Mouse (Mus musculus) limb, embryonic 12.5 days (tissue): ENCODE measurements at regions not wholly inside any gene's neighbourhood (a gene's known extent, or its start where the extent isn't known, plus 50 kb on each side); places are given as distances from the start of the nearest gene placed in this dataset.

Source experiments
- ATAC-seq: fragments of 200-750 bp; cut with Nextera tagmentation; 2 replicates; pipeline ENCODE4 v1.8.0; 2017; ENCODE audit warnings: low read depth, moderate TSS enrichment; ENCODE audit not compliant: insufficient number of reproducible peaks, insufficient read depth, low FRiP score, low TSS enrichment
- H3K27ac ChIP-seq: fragments of 300-500 bp; sonication (generic); 2 replicates; pipeline ENCODE4 v1.5.1; 2016; ENCODE audit warnings: mild to moderate bottlenecking, moderate library complexity
- H3K27me3 ChIP-seq: fragments of 300-500 bp; sonication (generic); 2 replicates; pipeline ENCODE4 v1.6.1; 2016; ENCODE audit warnings: mild to moderate bottlenecking, moderate library complexity
- H3K36me3 ChIP-seq: fragments of 300-500 bp; sonication (generic); 2 replicates; pipeline ENCODE4 v1.6.1; 2016; ENCODE audit warnings: mild to moderate bottlenecking, moderate library complexity
- H3K4me1 ChIP-seq: fragments of 300-500 bp; sonication (generic); replicated peaks from 2 replicates; pipeline ENCODE4 v1.6.1; 2016
- H3K4me2 ChIP-seq: fragments of 300-500 bp; sonication (generic); 2 replicates; pipeline ENCODE4 v1.6.1; 2016; ENCODE audit warnings: mild to moderate bottlenecking, moderate library complexity
- H3K4me3 ChIP-seq: fragments of 300-500 bp; sonication (generic); replicated peaks from 2 replicates; pipeline ENCODE4 v1.5.1; 2016; ENCODE audit warnings: mild to moderate bottlenecking
- H3K9ac ChIP-seq: fragments of 300-500 bp; sonication (generic); replicated peaks from 2 replicates; pipeline ENCODE4 v1.6.1; 2016; ENCODE audit warnings: mild to moderate bottlenecking, moderate library complexity
- H3K9me3 ChIP-seq: fragments of 300-500 bp; sonication (generic); 2 replicates; pipeline ENCODE4 v1.6.1; 2016; ENCODE audit warnings: mild to moderate bottlenecking, moderate library complexity

GRCm38 (mm10) chr7:33857431-33857830 lies 87.4 kb downstream of the Scgb2b26 start:
- Histone ChIP-seq H3K27ac (no peak overlapping the region), H3K4me2 (no peak overlapping the region), H3K4me1 (no peaks in the 10 kb centered on the region), H3K9ac (no peak overlapping the region), H3K27me3 (no peaks in the 10 kb centered on the region), H3K4me3 (no peak overlapping the region), H3K36me3 (no peaks in the 10 kb centered on the region), H3K9me3 (peaks cover 86% of the 10 kb centered on the region)
- ATAC-seq: no peak

GRCm38 (mm10) chr7:33854911-33855310 lies 89.9 kb downstream of the Scgb2b26 start:
- H3K36me3 ChIP-seq: no peaks in the 10 kb centered on the region
- H3K27me3 ChIP-seq: no peaks in the 10 kb centered on the region
- H3K9ac ChIP-seq: no peak overlapping the region
- H3K27ac ChIP-seq: no peak overlapping the region
- peaks cover 83% of the 10 kb centered on the region for H3K9me3 ChIP-seq
- no peak overlapping the region for H3K4me3 ChIP-seq
- H3K4me2 ChIP-seq: no peak overlapping the region
- H3K4me1 ChIP-seq: no peaks in the 10 kb centered on the region
- no peak for ATAC-seq
